Mouse (Mus musculus) embryonic facial prominence, embryonic 12.5 days (tissue): Measurements from ENCODE around the gene Unc119b. TPM values are rescaled to one million over a fixed set of nuclear protein-coding genes. Genes with fewer than 3 reads are reported as not detected.
A peak's percentile ranks its signal among the peaks of the same experiment; 100 is the strongest.
"Not testable (repeated sequence)": the region's sequence is repeated elsewhere in the genome, so short reads cannot be mapped to it uniquely, and the experiment has no call there.

Experiments
- ATAC-seq: fragments of 200-750 bp; cut with Nextera tagmentation; 2 replicates; pipeline ENCODE4 v1.8.0; 2017; ENCODE audit not compliant: insufficient number of reproducible peaks, insufficient read depth, low FRiP score, low TSS enrichment
- H3K27ac ChIP-seq: fragments of 300-500 bp; sonication (generic); 2 replicates; pipeline ENCODE4 v1.5.1; 2016; ENCODE audit warnings: mild to moderate bottlenecking
- H3K27me3 ChIP-seq: fragments of 300-500 bp; sonication (generic); 2 replicates; pipeline ENCODE4 v1.6.1; 2016; ENCODE audit warnings: mild to moderate bottlenecking, moderate library complexity
- H3K36me3 ChIP-seq: fragments of 300-500 bp; sonication (generic); 2 replicates; pipeline ENCODE4 v1.6.1; 2016; ENCODE audit warnings: mild to moderate bottlenecking
- H3K4me1 ChIP-seq: fragments of 300-500 bp; sonication (generic); 2 replicates; pipeline ENCODE4 v1.6.1; 2016
- H3K4me2 ChIP-seq: fragments of 300-500 bp; sonication (generic); replicated peaks from 2 replicates; pipeline ENCODE4 v1.6.1; 2016; ENCODE audit warnings: mild to moderate bottlenecking, moderate library complexity
- H3K4me3 ChIP-seq: fragments of 300-500 bp; sonication (generic); 2 replicates; pipeline ENCODE4 v1.5.1; 2016; ENCODE audit warnings: mild to moderate bottlenecking
- H3K9ac ChIP-seq: fragments of 300-500 bp; sonication (generic); 2 replicates; pipeline ENCODE4 v1.6.1; 2016; ENCODE audit warnings: mild to moderate bottlenecking, moderate library complexity
- H3K9me3 ChIP-seq: fragments of 300-500 bp; sonication (generic); 2 replicates; pipeline ENCODE4 v1.6.1; 2016; ENCODE audit warnings: mild to moderate bottlenecking, moderate library complexity
- WGBS: fragments of 180-500 bp; shearing (Covaris S2); methylation state at CpG from one replicate; pipeline ENCODE4 v1.1.7; 2016; 5-methylcytosine and 5-hydroxymethylcytosine counted together
- polyA plus RNA-seq: library from polyadenylated mRNA; unstranded; fragments of >200 nt; fragmentation: Nextera tagmentation; extraction: Ambion mirVana; gene quantifications from 2 replicates; pipeline ENCODE4 v1.2.1, GENCODE M21; 2016

Gene Unc119b
- polyA plus RNA-seq, 1 experiment from 2014 or later = 56.0 TPM

GRCm38 (mm10) chr5:115156401-115156800 lies 21.6 kb upstream of the Unc119b start:
- peak overlapping the region; percentile 80 for H3K4me2 ChIP-seq
- no peak for ATAC-seq
- H3K4me1 ChIP-seq = peaks cover 62% of the 10 kb centered on the region
- no peaks in the 10 kb centered on the region for H3K9me3 ChIP-seq
- H3K27me3 ChIP-seq = no peaks in the 10 kb centered on the region
- peak overlapping the region; percentile 90 for H3K9ac ChIP-seq
- peak overlapping the region; percentile 96 for H3K4me3 ChIP-seq
- no peak overlapping the region for H3K27ac ChIP-seq
- no peaks in the 10 kb centered on the region for H3K36me3 ChIP-seq
- WGBS = 57% methylated on average over 7 of the region's 7 CpGs

- Histone ChIP-seq H3K9me3 (no peaks in the 10 kb centered on the region), H3K4me3 (peak overlapping the region; percentile 96), H3K36me3 (peaks cover 3% of the 10 kb centered on the region), H3K27me3 (no peaks in the 10 kb centered on the region), H3K9ac (peak overlapping the region; percentile 43; the same call in 1 of the 2 replicates), H3K27ac (0 out of 2 replicates have a peak overlapping the region, but pooled peaks have one; percentile 59), H3K4me2 (peak overlapping the region; percentile 80), H3K4me1 (peaks cover 56% of the 10 kb centered on the region)
- no peak for ATAC-seq
- WGBS = 22% methylated on average over 5 of the region's 5 CpGs
Measured at GRCm38 (mm10) chr5:115155831-115156230, 21.1 kb upstream of the Unc119b start.

DNA sequence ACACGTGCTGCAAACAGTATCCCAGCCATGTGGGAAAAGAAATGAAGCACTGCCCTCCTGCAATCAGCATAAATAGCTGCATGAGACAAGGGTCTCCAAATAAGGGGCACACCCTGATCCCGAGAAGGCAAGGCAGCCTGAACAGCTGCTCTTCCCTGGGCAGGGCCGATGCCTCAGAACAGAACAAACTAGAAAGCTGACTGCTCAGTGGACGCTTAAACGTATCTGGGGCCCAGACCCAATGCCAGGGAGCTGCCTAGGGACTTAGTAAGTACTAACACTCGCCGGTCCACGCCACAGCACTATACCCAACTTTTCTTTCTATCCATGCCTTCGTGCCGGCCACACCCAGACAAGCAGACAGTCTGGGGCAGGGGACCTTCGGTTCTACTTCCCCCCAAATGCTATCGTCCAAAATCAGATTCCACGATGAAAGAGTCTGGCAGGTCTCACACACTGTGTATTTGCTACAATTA lies 20.4 kb upstream of the Unc119b start:
- Histone ChIP-seq H3K27me3 (no peaks in the 10 kb centered on the region), H3K4me1 (peaks cover 52% of the 10 kb centered on the region), H3K27ac (peak overlapping the region; percentile 59; the same call in 1 of the 2 replicates), H3K36me3 (peaks cover 9% of the 10 kb centered on the region), H3K4me2 (peak overlapping the region; percentile 80), H3K4me3 (peak overlapping the region; percentile 96), H3K9ac (peak overlapping the region; percentile 43), H3K9me3 (no peaks in the 10 kb centered on the region)
- 68% methylated on average over 13 of the region's 13 CpGs for WGBS
- no peak for ATAC-seq

DNA sequence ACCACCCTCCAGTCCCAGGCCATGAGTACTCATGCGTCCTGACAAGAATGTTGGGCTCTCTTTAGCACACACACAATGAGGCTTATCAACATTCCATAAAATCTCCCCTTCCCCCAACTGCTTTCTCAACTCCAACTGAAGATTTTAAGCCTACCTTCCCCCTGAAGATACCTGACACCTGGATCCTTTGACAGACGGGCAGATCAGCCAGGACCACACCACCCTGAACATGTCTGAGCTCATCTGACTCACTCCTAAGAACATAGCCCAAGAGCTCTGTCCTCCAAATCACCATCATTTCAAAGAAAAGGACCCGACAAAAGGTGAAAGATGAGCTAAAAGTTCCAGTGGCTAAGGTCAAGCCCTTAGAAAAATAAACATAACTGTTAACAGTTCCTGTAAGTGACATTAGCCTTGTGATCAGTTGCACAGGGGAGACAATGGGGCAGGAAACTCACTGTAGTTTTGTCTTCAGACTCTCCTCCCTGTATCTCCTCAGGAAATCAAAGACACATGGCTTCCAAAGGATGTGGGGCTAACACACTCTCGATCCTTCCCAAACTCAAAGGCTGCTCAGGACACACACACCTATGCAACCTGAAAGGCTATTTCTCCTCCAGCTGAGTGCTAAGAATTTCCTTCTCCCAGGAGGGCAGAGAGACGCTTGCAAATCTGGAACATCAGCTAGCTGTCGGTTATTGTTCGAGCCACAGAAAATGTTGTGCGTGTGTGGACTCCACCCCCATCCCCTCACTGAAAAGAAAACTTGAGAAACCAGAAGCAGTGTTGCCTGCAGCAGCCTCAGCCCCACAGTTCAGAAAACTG lies 17.6 kb upstream of the Unc119b start:
- peaks cover 36% of the 10 kb centered on the region for H3K36me3 ChIP-seq
- 25% methylated on average over 8 of the region's 8 CpGs for WGBS
- ATAC-seq = no peak
- no peak overlapping the region for H3K4me3 ChIP-seq
- H3K27ac ChIP-seq = peak overlapping the region; percentile 65
- no peaks in the 10 kb centered on the region for H3K9me3 ChIP-seq
- H3K27me3 ChIP-seq = no peaks in the 10 kb centered on the region
- peak overlapping the region; percentile 20; the same call in 1 of the 2 replicates for H3K9ac ChIP-seq
- H3K4me1 ChIP-seq = peaks cover 49% of the 10 kb centered on the region
- H3K4me2 ChIP-seq = peak overlapping the region; percentile 11

GRCm38 (mm10) chr5:115151457-115151856 lies 16.7 kb upstream of the Unc119b start:
- Histone ChIP-seq H3K4me1 (peaks cover 45% of the 10 kb centered on the region), H3K9me3 (no peaks in the 10 kb centered on the region), H3K9ac (no peak overlapping the region), H3K36me3 (peaks cover 45% of the 10 kb centered on the region), H3K27ac (no peak overlapping the region), H3K4me2 (no peak overlapping the region), H3K4me3 (no peak overlapping the region), H3K27me3 (no peaks in the 10 kb centered on the region)
- no peak for ATAC-seq
- WGBS = 86% methylated on average over 13 of the region's 13 CpGs

DNA sequence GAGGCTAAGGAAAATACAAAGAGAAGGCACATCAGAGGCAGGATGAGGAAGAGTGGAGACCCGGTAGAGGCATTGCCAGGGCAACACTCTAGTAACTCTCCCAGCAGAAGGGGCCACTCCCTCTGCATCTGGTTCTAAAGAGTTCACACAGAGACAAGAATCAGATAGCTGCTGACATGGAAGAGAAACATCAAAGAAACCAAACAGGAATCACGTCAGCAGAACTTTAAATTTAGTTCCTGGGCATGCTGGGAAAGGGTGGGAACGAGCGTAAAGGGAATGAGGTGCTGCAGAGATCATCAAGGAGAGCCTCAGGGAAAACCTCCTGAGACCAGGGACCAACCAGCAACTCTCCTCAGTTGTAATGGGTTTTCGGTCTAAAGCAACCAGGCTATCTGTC lies 16.2 kb upstream of the Unc119b start:
- Histone ChIP-seq H3K27me3 (no peaks in the 10 kb centered on the region), H3K27ac (no peak overlapping the region), H3K4me1 (peaks cover 40% of the 10 kb centered on the region), H3K4me2 (no peak overlapping the region), H3K9ac (no peak overlapping the region), H3K4me3 (no peak overlapping the region), H3K9me3 (no peaks in the 10 kb centered on the region), H3K36me3 (peaks cover 49% of the 10 kb centered on the region)
- no peak for ATAC-seq
- WGBS = 81% methylated on average over 5 of the region's 5 CpGs

DNA sequence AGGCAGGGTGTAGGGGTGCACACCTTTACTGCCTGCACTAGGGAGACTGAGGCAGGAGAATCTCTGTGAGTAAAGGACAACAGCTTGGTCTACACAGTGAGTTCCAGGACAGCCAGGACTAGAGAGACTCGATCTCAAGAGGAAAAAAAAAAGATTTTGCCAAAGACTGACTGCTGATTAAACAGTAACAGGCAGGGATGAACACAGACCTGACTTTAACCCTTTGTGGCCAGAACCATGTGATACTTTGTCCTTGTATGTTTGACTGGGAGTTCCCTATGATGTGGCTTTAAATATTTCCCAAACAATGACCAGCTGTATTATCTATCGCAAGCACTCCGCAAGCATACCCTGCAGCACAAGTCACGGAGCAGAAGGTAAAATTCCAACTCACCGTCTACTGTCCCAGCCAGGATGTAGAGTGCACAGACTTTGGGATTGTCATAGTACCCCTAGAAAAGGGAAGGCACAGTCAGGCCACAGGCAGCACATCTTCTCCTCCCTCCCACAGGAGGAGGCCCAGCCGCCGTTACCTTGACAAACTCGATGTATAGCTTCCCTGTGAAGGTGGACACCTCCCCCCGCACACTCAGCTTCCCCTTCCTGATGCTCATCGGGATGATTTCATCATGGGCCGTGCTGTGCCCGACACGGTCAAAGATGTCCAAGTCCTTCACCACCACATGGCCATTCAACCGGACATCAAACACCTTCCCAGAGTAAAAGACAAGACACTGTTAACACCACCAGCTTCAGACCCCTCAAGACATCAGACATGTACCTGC lies 15.1 kb upstream of the Unc119b start:
- no peak overlapping the region for H3K4me3 ChIP-seq
- no peak overlapping the region for H3K27ac ChIP-seq
- no peak overlapping the region for H3K4me2 ChIP-seq
- H3K4me1 ChIP-seq = peaks cover 29% of the 10 kb centered on the region
- 95% methylated on average over 14 of the region's 14 CpGs for WGBS
- peaks cover 59% of the 10 kb centered on the region for H3K36me3 ChIP-seq
- no peak for ATAC-seq
- H3K27me3 ChIP-seq = no peaks in the 10 kb centered on the region
- no peak overlapping the region for H3K9ac ChIP-seq
- H3K9me3 ChIP-seq = no peaks in the 10 kb centered on the region

GRCm38 (mm10) chr5:115148872-115149271 lies 14.1 kb upstream of the Unc119b start:
- not testable (repeated sequence) for H3K4me3 ChIP-seq, H3K4me2 ChIP-seq, ATAC-seq, H3K9me3 ChIP-seq, H3K27ac ChIP-seq, H3K9ac ChIP-seq, H3K27me3 ChIP-seq
- H3K4me1 ChIP-seq = peaks cover 19% of the 10 kb centered on the region
- H3K36me3 ChIP-seq = peaks cover 69% of the 10 kb centered on the region
- no CpG with 5 or more reads among the region's 1 CpGs for WGBS

DNA sequence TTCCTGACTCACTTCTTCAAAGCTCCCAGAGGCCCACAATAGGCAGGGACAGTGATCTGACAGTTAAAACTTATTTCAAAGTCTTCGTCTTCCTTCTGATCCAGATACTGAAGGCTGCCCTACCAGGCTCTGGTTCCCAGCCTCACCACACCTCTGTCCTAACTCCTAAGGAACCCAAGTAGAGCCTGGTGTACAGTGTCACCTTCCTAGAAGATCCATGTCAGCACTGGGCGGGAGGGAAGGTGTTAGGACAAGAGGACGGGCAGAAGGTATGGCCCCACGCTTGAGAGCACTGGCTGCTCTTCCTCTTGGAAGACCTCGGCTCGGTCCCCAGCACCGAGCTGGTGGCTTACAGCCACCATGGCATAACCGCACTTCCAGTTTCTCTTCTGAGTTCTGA lies 13.6 kb upstream of the Unc119b start:
- Histone ChIP-seq H3K27me3 (no peaks in the 10 kb centered on the region), H3K4me3 (no peak overlapping the region), H3K27ac (no peak overlapping the region), H3K4me2 (no peak overlapping the region), H3K36me3 (peaks cover 71% of the 10 kb centered on the region), H3K9ac (no peak overlapping the region), H3K4me1 (peaks cover 14% of the 10 kb centered on the region), H3K9me3 (no peaks in the 10 kb centered on the region)
- no peak for ATAC-seq
- WGBS = 96% methylated on average over 8 of the region's 8 CpGs

DNA sequence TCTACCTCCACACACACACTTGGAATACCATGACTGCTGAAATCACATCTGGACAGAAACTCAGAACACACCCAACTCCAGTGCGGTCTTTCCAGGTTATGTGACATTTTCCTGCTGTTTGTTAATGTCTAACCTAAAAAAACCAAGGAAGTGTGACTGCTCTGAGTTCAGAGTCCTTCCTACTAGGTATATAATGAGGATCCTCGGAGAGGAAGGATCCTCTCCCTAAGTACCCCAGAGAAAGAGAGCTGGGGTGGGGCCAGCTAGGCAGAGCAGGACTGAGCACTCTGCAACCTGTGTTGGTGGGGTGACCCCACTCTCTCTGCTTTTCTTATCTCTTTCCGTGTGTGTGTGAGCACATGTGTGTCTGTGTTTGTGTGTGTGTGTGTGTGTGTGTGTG lies 12.6 kb upstream of the Unc119b start:
- no peak overlapping the region for H3K4me3 ChIP-seq
- no peak overlapping the region for H3K9ac ChIP-seq
- no peak overlapping the region for H3K27ac ChIP-seq
- H3K4me1 ChIP-seq = peaks cover 4% of the 10 kb centered on the region; the same call in 1 of the 2 replicates
- 92% methylated on average over 3 of the region's 3 CpGs for WGBS
- no peaks in the 10 kb centered on the region for H3K9me3 ChIP-seq
- H3K36me3 ChIP-seq = peaks cover 74% of the 10 kb centered on the region
- H3K27me3 ChIP-seq = no peaks in the 10 kb centered on the region
- no peak overlapping the region for H3K4me2 ChIP-seq
- ATAC-seq = no peak

DNA sequence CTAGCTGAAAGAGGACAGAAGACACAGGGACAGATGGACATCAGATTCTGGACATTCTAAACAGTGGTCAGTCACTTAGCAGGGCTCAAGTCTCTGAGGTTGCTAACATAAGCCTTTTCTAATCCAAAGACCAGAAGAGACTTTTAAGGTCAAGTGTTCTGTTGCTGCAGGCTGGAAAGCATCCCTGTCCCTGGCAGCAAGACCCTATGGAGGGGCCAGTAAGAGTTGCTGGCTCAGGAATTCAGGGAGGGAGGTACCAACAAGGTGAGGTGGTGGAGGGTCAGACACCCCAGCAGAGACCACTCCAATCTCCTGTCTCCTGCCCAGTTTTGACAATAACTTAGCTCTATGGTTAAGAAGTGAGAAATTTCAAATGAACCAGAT lies 12.0 kb upstream of the Unc119b start:
- no peak overlapping the region for H3K4me3 ChIP-seq
- H3K4me1 ChIP-seq = no peaks in the 10 kb centered on the region
- no peaks in the 10 kb centered on the region for H3K9me3 ChIP-seq
- H3K27me3 ChIP-seq = no peaks in the 10 kb centered on the region
- H3K4me2 ChIP-seq = no peak overlapping the region
- H3K36me3 ChIP-seq = peaks cover 74% of the 10 kb centered on the region
- no peak overlapping the region for H3K27ac ChIP-seq
- ATAC-seq = no peak
- H3K9ac ChIP-seq = no peak overlapping the region
